ENCODE assay signal across 16 mouse cellular contexts in genomic region chr6:82856218-82856617, GRCm38 (mm10).
DNase-seq lines count a peak whose midpoint lies in the region; ATAC-seq lines count a peak whose summit lies in the region.
"Had no signal": no experiment of that assay in that cellular context is flagged by ENCODE, and none has a peak within 500 bp of the region (broad histone marks: within the 10 kb centered on the region; RNA-seq: fewer than 3 reads in every experiment).

No protein-coding gene starts in this region.

- peak overlapping the region; percentile 2; the same call in 1 of the 2 replicates for H3K27ac ChIP-seq in heart, embryonic 15.5 days
- 0 out of 2 replicates have a peak overlapping the region, but pooled peaks have one; percentile 33 for H3K27ac ChIP-seq in lung, embryonic 15.5 days
- H3K27ac ChIP-seq in intestine, embryonic 15.5 days: no peak overlapping the region
- H3K27ac ChIP-seq: forebrain, embryonic 15.5 days; liver, embryonic 15.5 days; midbrain, embryonic 13.5 days had no signal

- H3K4me1 ChIP-seq in heart, embryonic 15.5 days (replicated peaks): peaks cover 12% of the 10 kb centered on the region; the same call in 1 of the 2 replicates
- H3K4me1 ChIP-seq in lung, embryonic 15.5 days: no peaks in the 10 kb centered on the region
- peaks cover 4% of the 10 kb centered on the region; the same call in 1 of the 2 replicates for H3K4me1 ChIP-seq in intestine, embryonic 15.5 days (replicated peaks)
- H3K4me1 ChIP-seq: forebrain, embryonic 15.5 days; liver, embryonic 15.5 days; midbrain, embryonic 13.5 days had no signal

- WGBS in heart, embryonic 15.5 days: 44% methylated on average over 9 of the region's 9 CpGs
- 52% methylated on average over 9 of the region's 9 CpGs for WGBS in lung, embryonic 15.5 days
- 48% methylated on average over 9 of the region's 9 CpGs for WGBS in intestine, embryonic 15.5 days

- no peaks in the 10 kb centered on the region for H3K9me3 ChIP-seq in heart, embryonic 15.5 days (replicated peaks)
- no peaks in the 10 kb centered on the region for H3K9me3 ChIP-seq in lung, embryonic 15.5 days
- H3K9me3 ChIP-seq in intestine, embryonic 15.5 days: no peaks in the 10 kb centered on the region
- H3K9me3 ChIP-seq: forebrain, embryonic 15.5 days; liver, embryonic 15.5 days; midbrain, embryonic 13.5 days had no signal

- H3K9ac ChIP-seq in heart, embryonic 15.5 days: no peak overlapping the region
- no peak overlapping the region for H3K9ac ChIP-seq in lung, embryonic 15.5 days
- H3K9ac ChIP-seq in intestine, embryonic 15.5 days: no peak overlapping the region
- H3K9ac ChIP-seq: forebrain, embryonic 15.5 days; liver, embryonic 15.5 days; midbrain, embryonic 13.5 days had no signal

- intact Hi-C loops in heart, postnatal 36 days (cut with DNase I): no loop called here

- H3K36me3 ChIP-seq in heart, embryonic 15.5 days: no peaks in the 10 kb centered on the region
- H3K36me3 ChIP-seq in lung, embryonic 15.5 days: no peaks in the 10 kb centered on the region
- no peaks in the 10 kb centered on the region for H3K36me3 ChIP-seq in intestine, embryonic 15.5 days
- H3K36me3 ChIP-seq: forebrain, embryonic 15.5 days; liver, embryonic 15.5 days; midbrain, embryonic 13.5 days had no signal

- ATAC-seq in heart, embryonic 15.5 days (replicated peaks; ENCODE audit: insufficient number of reproducible peaks, insufficient read depth, low FRiP score, low read depth): no peak
- peak; percentile 64; the same call in 1 of the 2 replicates for ATAC-seq in lung, embryonic 15.5 days (ENCODE audit: borderline replicate concordance, extremely low read depth, low FRiP score, low TSS enrichment)
- ATAC-seq in intestine, embryonic 15.5 days: peak; percentile 68
- ATAC-seq: forebrain, embryonic 15.5 days; midbrain, embryonic 13.5 days had no signal

- H3K27me3 ChIP-seq in heart, embryonic 15.5 days: no peaks in the 10 kb centered on the region
- no peaks in the 10 kb centered on the region for H3K27me3 ChIP-seq in lung, embryonic 15.5 days
- H3K27me3 ChIP-seq in intestine, embryonic 15.5 days (replicated peaks): no peaks in the 10 kb centered on the region
- H3K27me3 ChIP-seq: forebrain, embryonic 15.5 days; liver, embryonic 15.5 days; midbrain, embryonic 13.5 days had no signal

- no peak overlapping the region for H3K4me2 ChIP-seq in heart, embryonic 15.5 days
- H3K4me2 ChIP-seq in lung, embryonic 15.5 days: no peak overlapping the region
- H3K4me2 ChIP-seq in intestine, embryonic 15.5 days (replicated peaks): no peak overlapping the region
- H3K4me2 ChIP-seq: forebrain, embryonic 15.5 days; liver, embryonic 15.5 days; midbrain, embryonic 13.5 days had no signal

- DNase-seq in heart, postnatal 36 days: no peak
- no peak for DNase-seq in lung, postnatal 25 days (ENCODE audit: low spot score)
- DNase-seq in yolk sac, embryonic 10.5 days (ENCODE audit: low spot score): peak; percentile 67
- no peak for DNase-seq in cerebellum, postnatal 14 days
- DNase-seq: cerebellum, adult 11 months; cerebellum, postnatal 36 days; gastrocnemius, postnatal 36 days; kidney, postnatal 14 days; layer of hippocampus, adult 9-11 months; retina, postnatal 1 day had no signal

- H3K4me3 ChIP-seq in heart, embryonic 15.5 days: no peak overlapping the region
- no peak overlapping the region for H3K4me3 ChIP-seq in lung, embryonic 15.5 days
- no peak overlapping the region for H3K4me3 ChIP-seq in intestine, embryonic 15.5 days (replicated peaks)
- H3K4me3 ChIP-seq: forebrain, embryonic 15.5 days; liver, embryonic 15.5 days; midbrain, embryonic 13.5 days had no signal
